Mouse (Mus musculus) lung, embryonic 16.5 days (tissue): Measurements from ENCODE around the gene Cep70. TPM values are rescaled to one million over a fixed set of nuclear protein-coding genes. Genes with fewer than 3 reads are reported as not detected.
A peak's percentile ranks its signal among the peaks of the same experiment; 100 is the strongest.

ENCODE experiments used
- ATAC-seq: fragments of 200-750 bp; cut with Nextera tagmentation; 2 replicates; pipeline ENCODE4 v1.8.0; 2017; ENCODE audit warnings: low read depth, mild to moderate bottlenecking, moderate library complexity
- H3K27ac ChIP-seq: fragments of 300-500 bp; sonication (generic); 2 replicates; pipeline ENCODE4 v1.5.1; 2014; ENCODE audit warnings: mild to moderate bottlenecking, control low read depth, low read length
- H3K27me3 ChIP-seq: fragments of 300-500 bp; sonication (generic); 2 replicates; pipeline ENCODE4 v1.6.1; 2014; ENCODE audit warnings: low read depth, low read length, mixed read lengths; ENCODE audit not compliant: control insufficient read depth, insufficient read depth
- H3K36me3 ChIP-seq: fragments of 300-500 bp; sonication (generic); 2 replicates; pipeline ENCODE4 v1.6.1; 2014; ENCODE audit warnings: low read length; ENCODE audit not compliant: control insufficient read depth, insufficient read depth
- H3K4me1 ChIP-seq: fragments of 300-500 bp; sonication (generic); replicated peaks from 2 replicates; pipeline ENCODE4 v1.6.1; 2014; ENCODE audit warnings: low read length, mixed read lengths; ENCODE audit not compliant: control insufficient read depth, insufficient read depth
- H3K4me2 ChIP-seq: fragments of 300-500 bp; sonication (generic); 2 replicates; pipeline ENCODE4 v1.6.1; 2014; ENCODE audit warnings: low read depth, low read length, control low read depth
- H3K4me3 ChIP-seq: fragments of 300-500 bp; sonication (generic); 2 replicates; pipeline ENCODE4 v1.5.1; 2014; ENCODE audit warnings: mild to moderate bottlenecking, low read length, control low read depth
- H3K9ac ChIP-seq: fragments of 300-500 bp; sonication (generic); 2 replicates; pipeline ENCODE4 v1.6.1; 2014; ENCODE audit warnings: low read length, control low read depth
- H3K9me3 ChIP-seq: fragments of 300-500 bp; sonication (generic); 2 replicates; pipeline ENCODE4 v1.6.1; 2016; ENCODE audit warnings: low read length; ENCODE audit not compliant: control insufficient read depth
- WGBS: fragments of 180-500 bp; shearing (Covaris S2); extraction: QIAGEN DNeasy Blood & Tissue Kit; methylation state at CpG from one replicate; pipeline ENCODE4 v1.1.7; 2014; 5-methylcytosine and 5-hydroxymethylcytosine counted together
- polyA plus RNA-seq: library from polyadenylated mRNA; unstranded; fragments of >200 nt; fragmentation: Nextera tagmentation; extraction: Ambion mirVana; gene quantifications from 2 replicates; pipeline ENCODE4 v1.2.1, GENCODE M21; 2015

The Cep70 gene
- polyA plus RNA-seq, 1 experiment from 2014 or later: 34.4 TPM

DNA sequence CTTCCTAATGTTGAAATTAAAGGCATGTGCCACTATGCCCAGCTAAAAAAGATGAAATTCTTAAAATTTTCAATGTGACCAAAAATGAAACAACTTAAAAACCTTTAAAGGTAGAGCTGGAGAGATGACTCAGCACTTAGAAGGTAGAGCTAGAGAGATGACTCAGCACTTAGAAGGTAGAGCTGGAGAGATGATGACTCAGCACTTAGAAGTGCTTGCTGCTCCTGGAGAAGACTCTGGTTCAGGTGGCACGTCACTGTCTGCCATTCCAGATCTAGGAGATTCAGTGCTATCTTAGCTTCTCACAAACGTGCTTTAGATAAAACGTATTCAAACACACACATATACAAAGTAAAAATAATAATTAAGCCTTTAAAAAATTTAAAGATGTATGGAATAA lies 13.7 kb downstream of the Cep70 start:
- H3K27ac ChIP-seq: no peak overlapping the region
- ATAC-seq: no peak
- WGBS: 92% methylated on average over 3 of the region's 3 CpGs
- H3K36me3 ChIP-seq: peaks cover 2% of the 10 kb centered on the region; the same call in 1 of the 2 replicates
- H3K4me1 ChIP-seq: no peaks in the 10 kb centered on the region
- no peaks in the 10 kb centered on the region for H3K27me3 ChIP-seq
- H3K9me3 ChIP-seq: no peaks in the 10 kb centered on the region
- H3K4me3 ChIP-seq: no peak overlapping the region
- H3K9ac ChIP-seq: no peak overlapping the region
- no peak overlapping the region for H3K4me2 ChIP-seq

GRCm38 (mm10) chr9:99258891-99259290 lies 15.7 kb downstream of the Cep70 start:
- H3K4me2 ChIP-seq: no peak overlapping the region

DNA sequence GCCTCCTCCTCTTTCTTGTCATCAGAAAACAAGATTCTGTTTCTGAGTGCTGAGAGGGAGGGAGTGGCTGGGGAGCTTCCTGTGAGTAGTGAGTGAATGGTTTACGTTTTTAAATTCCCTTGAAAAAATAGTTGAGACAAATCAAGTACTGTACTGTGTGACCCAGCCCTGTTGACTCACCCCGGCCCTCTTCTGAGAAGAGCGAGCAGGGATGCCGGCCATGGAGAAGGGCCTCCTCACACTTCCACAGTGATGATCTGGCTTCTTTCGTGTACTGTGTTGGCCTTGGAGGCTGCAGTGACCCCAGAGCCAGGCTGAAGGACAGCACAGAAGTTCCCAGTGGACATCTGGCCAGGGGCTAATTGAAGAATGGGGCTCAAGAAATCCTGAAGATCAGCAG lies 61.1 kb downstream of the Cep70 start:
- WGBS: 76% methylated on average over 5 of the region's 5 CpGs
- no peaks in the 10 kb centered on the region; the same call in 1 of the 2 replicates for H3K36me3 ChIP-seq
- no peaks in the 10 kb centered on the region for H3K9me3 ChIP-seq
- no peak overlapping the region for H3K4me2 ChIP-seq
- no peak overlapping the region for H3K4me3 ChIP-seq
- no peak overlapping the region for H3K27ac ChIP-seq
- no peaks in the 10 kb centered on the region for H3K27me3 ChIP-seq
- H3K9ac ChIP-seq: no peak overlapping the region
- no peaks in the 10 kb centered on the region for H3K4me1 ChIP-seq
- ATAC-seq: no peak

More at GRCm38 (mm10) chr9:99258891-99259290, 15.7 kb downstream of the Cep70 start:
- Histone ChIP-seq H3K9ac (no peak overlapping the region), H3K36me3 (peaks cover 8% of the 10 kb centered on the region), H3K27ac (no peak overlapping the region), H3K9me3 (no peaks in the 10 kb centered on the region), H3K4me3 (no peak overlapping the region), H3K27me3 (no peaks in the 10 kb centered on the region), H3K4me1 (no peaks in the 10 kb centered on the region)
- no peak for ATAC-seq
- WGBS: 73% methylated on average over 5 of the region's 5 CpGs

- Histone ChIP-seq H3K36me3 (no peaks in the 10 kb centered on the region; the same call in 1 of the 2 replicates), H3K4me2 (no peak overlapping the region), H3K9me3 (no peaks in the 10 kb centered on the region), H3K27ac (no peak overlapping the region), H3K27me3 (no peaks in the 10 kb centered on the region), H3K9ac (no peak overlapping the region), H3K4me3 (no peak overlapping the region), H3K4me1 (no peaks in the 10 kb centered on the region)
- ATAC-seq: no peak
- WGBS: 58% methylated on average over 6 of the region's 6 CpGs
These were observed 63.1 kb downstream of the Cep70 start for GRCm38 (mm10) chr9:99306226-99306625.

GRCm38 (mm10) chr9:99319343-99319951 lies 76.3 kb downstream of the Cep70 start:
- no peaks in the 10 kb centered on the region for H3K4me1 ChIP-seq
- H3K4me2 ChIP-seq: no peak overlapping the region
- WGBS: 39% methylated on average over 8 of the region's 8 CpGs
- H3K4me3 ChIP-seq: no peak overlapping the region
- no peak for ATAC-seq
- no peaks in the 10 kb centered on the region for H3K36me3 ChIP-seq
- no peaks in the 10 kb centered on the region for H3K27me3 ChIP-seq
- H3K9me3 ChIP-seq: no peaks in the 10 kb centered on the region
- H3K27ac ChIP-seq: no peak overlapping the region
- H3K9ac ChIP-seq: no peak overlapping the region

- ATAC-seq: no peak
- no peak overlapping the region for H3K27ac ChIP-seq
- no peak overlapping the region for H3K9ac ChIP-seq
- H3K4me3 ChIP-seq: no peak overlapping the region
- no peaks in the 10 kb centered on the region for H3K9me3 ChIP-seq
- no peaks in the 10 kb centered on the region for H3K27me3 ChIP-seq
- 60% methylated on average over 8 of the region's 8 CpGs for WGBS
- H3K4me2 ChIP-seq: no peak overlapping the region
- H3K36me3 ChIP-seq: no peaks in the 10 kb centered on the region
- H3K4me1 ChIP-seq: no peaks in the 10 kb centered on the region
These were observed 76.8 kb downstream of the Cep70 start for GRCm38 (mm10) chr9:99320006-99320405.

- 54% methylated on average over 7 of the region's 7 CpGs for WGBS
- peaks cover 4% of the 10 kb centered on the region for H3K4me1 ChIP-seq
- H3K4me2 ChIP-seq: no peak overlapping the region
- H3K9ac ChIP-seq: no peak overlapping the region
- no peaks in the 10 kb centered on the region for H3K36me3 ChIP-seq
- H3K9me3 ChIP-seq: no peaks in the 10 kb centered on the region
- no peak overlapping the region for H3K4me3 ChIP-seq
- H3K27me3 ChIP-seq: no peaks in the 10 kb centered on the region
- ATAC-seq: peak; percentile 69; the same call in 1 of the 2 replicates
- no peak overlapping the region for H3K27ac ChIP-seq
These were observed 82.2 kb downstream of the Cep70 start for GRCm38 (mm10) chr9:99325208-99325929.

DNA sequence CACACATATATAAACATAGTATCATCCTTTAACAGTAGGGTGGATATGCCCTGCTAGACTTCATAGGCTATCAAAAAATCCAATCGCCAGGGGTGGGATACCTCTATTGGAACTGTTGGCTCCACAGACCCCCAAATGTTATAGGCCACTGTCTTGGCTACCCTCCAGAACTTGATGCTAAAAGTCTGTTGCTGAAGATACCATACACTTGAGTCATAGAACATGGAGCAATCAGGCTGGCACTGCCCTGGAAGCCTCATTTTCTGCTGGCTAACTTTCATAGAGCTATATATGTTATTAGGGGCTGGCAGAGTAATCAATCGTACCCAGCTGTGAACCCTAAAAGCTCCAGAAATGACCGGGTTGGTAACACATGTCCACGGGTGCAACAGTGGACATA lies 82.8 kb downstream of the Cep70 start:
- WGBS: 72% methylated on average over 4 of the region's 4 CpGs

GRCm38 (mm10) chr9:99326881-99327280 lies 83.7 kb downstream of the Cep70 start:
- H3K36me3 ChIP-seq: no peaks in the 10 kb centered on the region
- no peak overlapping the region for H3K9ac ChIP-seq
- no peak overlapping the region for H3K4me3 ChIP-seq
- no peak overlapping the region for H3K4me2 ChIP-seq
- no peak for ATAC-seq
- 28% methylated on average over 4 of the region's 4 CpGs for WGBS
- H3K27ac ChIP-seq: no peak overlapping the region
- no peaks in the 10 kb centered on the region for H3K27me3 ChIP-seq
- no peaks in the 10 kb centered on the region for H3K9me3 ChIP-seq
- peaks cover 4% of the 10 kb centered on the region for H3K4me1 ChIP-seq

More for the DNA sequence above, 82.8 kb downstream of the Cep70 start:
- peaks cover 4% of the 10 kb centered on the region for H3K4me1 ChIP-seq
- no peak; the same call in 1 of the 2 replicates for ATAC-seq
- no peak overlapping the region for H3K4me3 ChIP-seq
- H3K4me2 ChIP-seq: no peak overlapping the region
- no peak overlapping the region for H3K27ac ChIP-seq
- H3K36me3 ChIP-seq: no peaks in the 10 kb centered on the region
- no peaks in the 10 kb centered on the region for H3K27me3 ChIP-seq
- H3K9me3 ChIP-seq: no peaks in the 10 kb centered on the region
- H3K9ac ChIP-seq: no peak overlapping the region
